Mouse (Mus musculus): Measurements from ENCODE around the gene Gbp2. TPM values are rescaled to one million over a fixed set of nuclear protein-coding genes. Genes with fewer than 3 reads are reported as not detected.

Gbp2 gene
- total and polyA plus RNA-seq, 2 experiments, result 3.6 to 9.4 TPM

- Histone ChIP-seq H3K27ac (replicated peaks; ENCODE audit: insufficient read depth, low read depth, low read length) (no peak overlapping the region), H3K79me2 (ENCODE audit: control insufficient read depth, insufficient read depth, low read length) (no peaks in the 10 kb centered on the region), H3K4me1 (ENCODE audit: control insufficient read depth, insufficient read depth, low read length) (no peaks in the 10 kb centered on the region; the same call in 1 of the 2 replicates), H3K4me3 (ENCODE audit: insufficient read depth, low read depth, low read length) (no peak overlapping the region), H3K9ac (ENCODE audit: low read depth, low read length) (no peak overlapping the region), H3K27me3 (ENCODE audit: control insufficient read depth, insufficient read depth, low read length) (0 out of 2 replicates have a peak, but pooled peaks cover 2% of the 10 kb centered on the region), H3K36me3 (ENCODE audit: control insufficient read depth, insufficient read depth, low read length) (no peaks in the 10 kb centered on the region)
- no peak for DNase-seq (ENCODE audit: extremely low read depth, low read depth, low spot score)
- no peak for TF ChIP-seq CTCF (IDR thresholded peaks at IDR 0.05; ENCODE audit: low read depth, low read length)
- no peak for TF ChIP-seq POLR2A (IDR thresholded peaks at IDR 0.05; ENCODE audit: extremely low read depth, insufficient read depth, low read length)
- WGBS, result 70% methylated on average over 2 of the region's 2 CpGs
Measured at GRCm38 (mm10) chr3:142588888-142589287, 31.5 kb upstream of the Gbp2 start.

- Histone ChIP-seq H3K4me1 (ENCODE audit: control insufficient read depth, insufficient read depth, low read length) (no peaks in the 10 kb centered on the region; the same call in 1 of the 2 replicates), H3K36me3 (ENCODE audit: control insufficient read depth, insufficient read depth, low read length) (no peaks in the 10 kb centered on the region), H3K79me2 (ENCODE audit: control insufficient read depth, insufficient read depth, low read length) (no peaks in the 10 kb centered on the region), H3K27me3 (ENCODE audit: control insufficient read depth, insufficient read depth, low read length) (0 out of 2 replicates have a peak, but pooled peaks cover 2% of the 10 kb centered on the region), H3K9ac (ENCODE audit: low read depth, low read length) (no peak overlapping the region), H3K27ac (replicated peaks; ENCODE audit: insufficient read depth, low read depth, low read length) (no peak overlapping the region; the same call in 1 of the 2 replicates), H3K4me3 (ENCODE audit: insufficient read depth, low read depth, low read length) (no peak overlapping the region)
- peak; percentile 39 for DNase-seq (ENCODE audit: extremely low read depth, low read depth, low spot score)
- TF ChIP-seq POLR2A (IDR thresholded peaks at IDR 0.05; ENCODE audit: extremely low read depth, insufficient read depth, low read length) (no peak), CTCF (IDR thresholded peaks at IDR 0.05; ENCODE audit: low read depth, low read length) (no peak)
- WGBS, result 80% methylated on average over 4 of the region's 4 CpGs
Measured at GRCm38 (mm10) chr3:142590431-142591067, 29.9 kb upstream of the Gbp2 start.

GRCm38 (mm10) chr3:142594547-142594946 lies 25.9 kb upstream of the Gbp2 start, which contains the start of gene Gbp2b:
TSS of gene Gbp2b (plus strand) at chr3:142594847.
- H3K4me3 ChIP-seq (ENCODE audit: insufficient read depth, low read depth, low read length), result no peak within 1 kb of the TSS
- H3K79me2 ChIP-seq (ENCODE audit: control insufficient read depth, insufficient read depth, low read length), result no peaks in the 10 kb centered on the region
- WGBS, result 81% methylated on average over 1 of the region's 1 CpGs
- H3K4me1 ChIP-seq (ENCODE audit: control insufficient read depth, insufficient read depth, low read length), result no peaks in the 10 kb centered on the region; the same call in 1 of the 2 replicates
- no peaks in the 10 kb centered on the region for H3K36me3 ChIP-seq (ENCODE audit: control insufficient read depth, insufficient read depth, low read length)
- H3K9ac ChIP-seq (ENCODE audit: low read depth, low read length), result no peak within 1 kb of the TSS
- peak; percentile 8 for DNase-seq (ENCODE audit: extremely low read depth, low read depth, low spot score)
- 0 out of 2 replicates have a peak, but pooled peaks cover 2% of the 10 kb centered on the region for H3K27me3 ChIP-seq (ENCODE audit: control insufficient read depth, insufficient read depth, low read length)
- TF ChIP-seq POLR2A (IDR thresholded peaks at IDR 0.05; ENCODE audit: extremely low read depth, insufficient read depth, low read length), result no peak
- TF ChIP-seq CTCF (IDR thresholded peaks at IDR 0.05; ENCODE audit: low read depth, low read length), result no peak
- H3K27ac ChIP-seq (replicated peaks; ENCODE audit: insufficient read depth, low read depth, low read length), result no peak within 1 kb of the TSS

GRCm38 (mm10) chr3:142597923-142598322 lies 22.5 kb upstream of the Gbp2 start:
- no peak overlapping the region for H3K27ac ChIP-seq (replicated peaks; ENCODE audit: insufficient read depth, low read depth, low read length)
- H3K79me2 ChIP-seq (ENCODE audit: control insufficient read depth, insufficient read depth, low read length), result no peaks in the 10 kb centered on the region
- H3K4me3 ChIP-seq (ENCODE audit: insufficient read depth, low read depth, low read length), result no peak overlapping the region
- DNase-seq (ENCODE audit: extremely low read depth, low read depth, low spot score), result no peak
- no peaks in the 10 kb centered on the region for H3K27me3 ChIP-seq (ENCODE audit: control insufficient read depth, insufficient read depth, low read length)
- H3K4me1 ChIP-seq (ENCODE audit: control insufficient read depth, insufficient read depth, low read length), result no peaks in the 10 kb centered on the region; the same call in 1 of the 2 replicates
- WGBS, result 61% methylated on average over 3 of the region's 3 CpGs
- no peak overlapping the region for H3K9ac ChIP-seq (ENCODE audit: low read depth, low read length)
- no peak for TF ChIP-seq POLR2A (IDR thresholded peaks at IDR 0.05; ENCODE audit: extremely low read depth, insufficient read depth, low read length)
- no peak for TF ChIP-seq CTCF (IDR thresholded peaks at IDR 0.05; ENCODE audit: low read depth, low read length)
- no peaks in the 10 kb centered on the region for H3K36me3 ChIP-seq (ENCODE audit: control insufficient read depth, insufficient read depth, low read length)

GRCm38 (mm10) chr3:142601675-142602074 lies 18.7 kb upstream of the Gbp2 start:
- no peaks in the 10 kb centered on the region for H3K79me2 ChIP-seq (ENCODE audit: control insufficient read depth, insufficient read depth, low read length)
- TF ChIP-seq POLR2A (IDR thresholded peaks at IDR 0.05; ENCODE audit: extremely low read depth, insufficient read depth, low read length) (no peak), CTCF (IDR thresholded peaks at IDR 0.05; ENCODE audit: low read depth, low read length) (no peak)
- DNase-seq (ENCODE audit: extremely low read depth, low read depth, low spot score), result no peak
- H3K9ac ChIP-seq (ENCODE audit: low read depth, low read length), result no peak overlapping the region
- H3K4me1 ChIP-seq (ENCODE audit: control insufficient read depth, insufficient read depth, low read length), result no peaks in the 10 kb centered on the region; the same call in 1 of the 2 replicates
- H3K27ac ChIP-seq (replicated peaks; ENCODE audit: insufficient read depth, low read depth, low read length), result no peak overlapping the region
- no peak overlapping the region for H3K4me3 ChIP-seq (ENCODE audit: insufficient read depth, low read depth, low read length)
- no peaks in the 10 kb centered on the region for H3K36me3 ChIP-seq (ENCODE audit: control insufficient read depth, insufficient read depth, low read length)
- no peaks in the 10 kb centered on the region for H3K27me3 ChIP-seq (ENCODE audit: control insufficient read depth, insufficient read depth, low read length)

- Histone ChIP-seq H3K4me3 (ENCODE audit: insufficient read depth, low read depth, low read length) (no peak overlapping the region), H3K36me3 (ENCODE audit: control insufficient read depth, insufficient read depth, low read length) (no peaks in the 10 kb centered on the region), H3K4me1 (ENCODE audit: control insufficient read depth, insufficient read depth, low read length) (peaks cover 4% of the 10 kb centered on the region), H3K79me2 (ENCODE audit: control insufficient read depth, insufficient read depth, low read length) (no peaks in the 10 kb centered on the region), H3K9ac (ENCODE audit: low read depth, low read length) (no peak overlapping the region), H3K27ac (replicated peaks; ENCODE audit: insufficient read depth, low read depth, low read length) (no peak overlapping the region), H3K27me3 (ENCODE audit: control insufficient read depth, insufficient read depth, low read length) (0 out of 2 replicates have a peak, but pooled peaks cover 3% of the 10 kb centered on the region)
- TF ChIP-seq POLR2A (IDR thresholded peaks at IDR 0.05; ENCODE audit: extremely low read depth, insufficient read depth, low read length) (no peak), CTCF (IDR thresholded peaks at IDR 0.05; ENCODE audit: low read depth, low read length) (no peak)
- no peak for DNase-seq (ENCODE audit: extremely low read depth, low read depth, low spot score)
- 82% methylated on average over 3 of the region's 3 CpGs for WGBS
Measured at GRCm38 (mm10) chr3:142618658-142619057, 1.7 kb upstream of the Gbp2 start.
